Mouse (Mus musculus): ENCODE measurements around the gene Prrc2a. TPM values are rescaled to one million over a fixed set of nuclear protein-coding genes. Genes with fewer than 3 reads are reported as not detected.
A peak's percentile ranks its signal among the peaks of the same experiment; 100 is the strongest.

Prrc2a gene
- polyA plus RNA-seq, 1 experiment from 2014 or later = 238 TPM

DNA sequence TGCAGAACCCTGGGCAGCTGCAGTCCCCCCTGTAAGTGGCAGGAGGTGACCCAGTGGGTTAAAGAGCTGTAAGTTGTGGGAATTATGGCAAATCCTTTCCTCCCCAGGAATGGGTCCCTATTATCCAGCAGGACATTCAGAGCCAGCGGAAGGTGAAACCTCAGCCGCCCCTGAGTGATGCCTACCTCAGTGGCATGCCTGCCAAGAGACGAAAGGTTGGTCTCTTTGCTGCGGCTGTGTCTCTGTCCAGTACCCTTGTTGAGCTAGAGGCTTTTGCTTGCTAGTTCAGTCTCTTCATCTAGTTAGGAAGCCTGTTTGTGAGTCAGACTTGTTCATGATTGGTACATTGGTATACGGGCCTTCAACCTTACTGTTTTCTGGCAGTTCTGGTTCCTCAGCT, 18.6 kb downstream of the Prrc2a start:
- no peak overlapping the region for H3K27ac ChIP-seq (ENCODE audit: low read depth)
- H3K4me3 ChIP-seq (ENCODE audit: low read depth, low read length) = no peak overlapping the region
- peaks cover 100% of the 10 kb centered on the region for H3K36me3 ChIP-seq (ENCODE audit: insufficient read depth)
- TF ChIP-seq CTCF (IDR thresholded peaks at IDR 0.05; ENCODE audit: low read depth) = no peak
- no peaks in the 10 kb centered on the region for H3K9me3 ChIP-seq (ENCODE audit: low read depth, low read length)
- H3K9ac ChIP-seq = no peak overlapping the region
- 85% methylated on average over 5 of the region's 5 CpGs for WGBS
- no peak for DNase-seq
- no peak for ATAC-seq (ENCODE audit: insufficient read depth)
- no peaks in the 10 kb centered on the region for H3K4me1 ChIP-seq (ENCODE audit: insufficient read depth)
- no peak overlapping the region for H3K4me2 ChIP-seq
- no peaks in the 10 kb centered on the region for H3K27me3 ChIP-seq (ENCODE audit: insufficient read depth, low read length)

GRCm38 (mm10) chr17:35141971-35142370, 22.7 kb downstream of the Prrc2a start:
- Histone ChIP-seq H3K4me3 (ENCODE audit: low read depth, low read length) (no peak overlapping the region), H3K9ac (no peak overlapping the region), H3K27me3 (ENCODE audit: insufficient read depth, low read length) (no peaks in the 10 kb centered on the region), H3K4me2 (no peak overlapping the region), H3K27ac (ENCODE audit: low read depth) (no peak overlapping the region), H3K36me3 (ENCODE audit: insufficient read depth) (peaks cover 94% of the 10 kb centered on the region), H3K9me3 (ENCODE audit: low read depth, low read length) (no peaks in the 10 kb centered on the region), H3K4me1 (ENCODE audit: insufficient read depth) (peaks cover 5% of the 10 kb centered on the region; the same call in 1 of the 2 replicates)
- no peak for ATAC-seq (ENCODE audit: insufficient read depth)
- 82% methylated on average over 6 of the region's 6 CpGs for WGBS
- DNase-seq = no peak
- TF ChIP-seq CTCF (IDR thresholded peaks at IDR 0.05; ENCODE audit: low read depth) = no peak

GRCm38 (mm10) chr17:35140490-35140996, 24.2 kb downstream of the Prrc2a start:
- Histone ChIP-seq H3K9ac (no peak overlapping the region), H3K36me3 (ENCODE audit: insufficient read depth) (peaks cover 80% of the 10 kb centered on the region), H3K9me3 (ENCODE audit: low read depth, low read length) (no peaks in the 10 kb centered on the region), H3K4me3 (ENCODE audit: low read depth, low read length) (no peak overlapping the region), H3K27ac (ENCODE audit: low read depth) (no peak overlapping the region), H3K4me2 (no peak overlapping the region), H3K27me3 (ENCODE audit: insufficient read depth, low read length) (no peaks in the 10 kb centered on the region), H3K4me1 (ENCODE audit: insufficient read depth) (peaks cover 8% of the 10 kb centered on the region)
- ATAC-seq (ENCODE audit: insufficient read depth) = no peak
- WGBS = 72% methylated on average over 16 of the region's 16 CpGs
- no peak for TF ChIP-seq CTCF (IDR thresholded peaks at IDR 0.05; ENCODE audit: low read depth)
- no peak for DNase-seq

DNA sequence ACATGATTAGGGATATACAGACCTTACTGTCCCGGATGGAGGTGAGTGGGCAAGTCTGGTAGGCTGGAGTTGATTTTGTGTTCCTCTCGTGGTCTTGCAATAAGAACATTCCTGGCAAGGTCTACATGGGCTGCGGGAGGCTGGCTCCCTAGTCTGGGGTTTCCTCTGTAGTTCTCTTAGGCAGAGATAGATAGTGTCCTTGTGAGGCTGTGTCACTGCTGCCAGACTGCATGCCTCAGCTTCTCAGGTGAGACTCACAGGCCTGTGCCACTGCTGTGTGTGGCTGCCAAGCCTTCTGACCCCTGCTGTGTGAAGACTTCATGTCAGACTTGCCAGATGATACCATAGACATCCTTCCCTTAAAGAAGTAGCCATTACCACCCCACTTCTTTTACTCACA, 25.4 kb downstream of the Prrc2a start:
- TF ChIP-seq CTCF (IDR thresholded peaks at IDR 0.05; ENCODE audit: low read depth) = no peak
- Histone ChIP-seq H3K27me3 (ENCODE audit: insufficient read depth, low read length) (no peaks in the 10 kb centered on the region), H3K4me1 (ENCODE audit: insufficient read depth) (peaks cover 8% of the 10 kb centered on the region), H3K4me2 (no peak overlapping the region), H3K9ac (no peak overlapping the region), H3K9me3 (ENCODE audit: low read depth, low read length) (no peaks in the 10 kb centered on the region), H3K4me3 (ENCODE audit: low read depth, low read length) (no peak overlapping the region), H3K36me3 (ENCODE audit: insufficient read depth) (peaks cover 67% of the 10 kb centered on the region), H3K27ac (ENCODE audit: low read depth) (no peak overlapping the region)
- no peak for ATAC-seq (ENCODE audit: insufficient read depth)
- WGBS = 80% methylated on average over 3 of the region's 3 CpGs
- DNase-seq = no peak

GRCm38 (mm10) chr17:35135591-35136320, 28.9 kb downstream of the Prrc2a start:
- Histone ChIP-seq H3K4me2 (peak overlapping the region; percentile 85), H3K4me1 (ENCODE audit: insufficient read depth) (peaks cover 8% of the 10 kb centered on the region), H3K27ac (ENCODE audit: low read depth) (peak overlapping the region; percentile 95), H3K9ac (peak overlapping the region; percentile 86), H3K36me3 (ENCODE audit: insufficient read depth) (peaks cover 32% of the 10 kb centered on the region), H3K27me3 (ENCODE audit: insufficient read depth, low read length) (no peaks in the 10 kb centered on the region), H3K4me3 (ENCODE audit: low read depth, low read length) (peak overlapping the region; percentile 77), H3K9me3 (ENCODE audit: low read depth, low read length) (no peaks in the 10 kb centered on the region)
- TF ChIP-seq CTCF (IDR thresholded peaks at IDR 0.05; ENCODE audit: low read depth) = no peak
- DNase-seq (peak; percentile 15), ATAC-seq (ENCODE audit: insufficient read depth) (peak; percentile 62)
- WGBS = under 1% methylated on average over 39 of the region's 43 CpGs

DNA sequence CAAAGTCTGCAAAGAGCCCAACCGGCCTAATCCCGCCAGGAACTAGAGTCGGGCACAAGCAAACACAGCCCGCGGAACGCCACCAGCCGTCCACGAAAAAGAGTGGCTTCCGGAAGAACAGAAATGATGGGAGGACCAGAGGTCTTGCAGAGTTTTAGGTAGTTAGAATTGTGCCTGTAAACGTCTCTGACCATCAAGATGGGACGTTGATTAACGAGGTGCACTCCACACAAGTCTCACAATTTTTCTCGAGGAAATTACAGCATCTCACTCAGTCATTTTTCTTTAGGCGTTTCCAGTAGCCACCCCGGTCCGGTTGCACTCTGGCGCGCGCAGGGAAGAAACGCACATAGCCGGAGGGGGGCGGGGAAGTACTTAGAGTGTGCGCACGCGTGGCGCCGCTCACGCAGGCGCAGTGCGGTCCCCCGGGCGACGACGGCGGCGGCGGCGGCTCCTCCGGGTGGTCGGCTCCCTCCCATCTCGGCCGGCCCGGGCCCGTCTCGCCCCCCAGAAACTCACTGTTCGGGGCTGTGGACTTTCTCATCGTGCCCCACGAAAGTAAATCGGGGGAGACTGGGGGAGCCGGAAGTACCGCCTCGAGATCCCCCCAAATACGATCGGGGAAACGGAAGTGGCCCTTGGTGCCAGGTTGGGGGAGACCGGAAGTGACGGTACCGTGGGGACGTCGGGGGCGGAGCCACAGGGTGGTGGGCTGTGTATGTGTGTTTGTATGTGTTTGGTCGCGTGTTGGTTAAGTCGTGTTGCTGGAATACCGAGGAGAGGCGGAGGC, 29.7 kb downstream of the Prrc2a start, which contains the start of gene Bag6:
TSS of gene Bag6 (plus strand) at position 378 of the 790 bp plus-strand sequence.
- peaks cover 8% of the 10 kb centered on the region for H3K4me1 ChIP-seq (ENCODE audit: insufficient read depth)
- peak within 1 kb of the TSS; percentile 95 for H3K27ac ChIP-seq (ENCODE audit: low read depth)
- peak within 1 kb of the TSS; percentile 77 for H3K4me3 ChIP-seq (ENCODE audit: low read depth, low read length)
- under 1% methylated on average over 66 of the region's 66 CpGs for WGBS
- H3K36me3 ChIP-seq (ENCODE audit: insufficient read depth) = peaks cover 27% of the 10 kb centered on the region
- H3K9ac ChIP-seq = peak within 1 kb of the TSS; percentile 86
- 0 out of 2 replicates have a peak, but pooled peaks have one; percentile 18 for TF ChIP-seq CTCF (IDR thresholded peaks at IDR 0.05; ENCODE audit: low read depth)
- DNase-seq = peak; percentile 97
- no peaks in the 10 kb centered on the region for H3K9me3 ChIP-seq (ENCODE audit: low read depth, low read length)
- H3K4me2 ChIP-seq = peak within 1 kb of the TSS; percentile 85
- peak; percentile 94 for ATAC-seq (ENCODE audit: insufficient read depth)
- no peaks in the 10 kb centered on the region for H3K27me3 ChIP-seq (ENCODE audit: insufficient read depth, low read length)

DNA sequence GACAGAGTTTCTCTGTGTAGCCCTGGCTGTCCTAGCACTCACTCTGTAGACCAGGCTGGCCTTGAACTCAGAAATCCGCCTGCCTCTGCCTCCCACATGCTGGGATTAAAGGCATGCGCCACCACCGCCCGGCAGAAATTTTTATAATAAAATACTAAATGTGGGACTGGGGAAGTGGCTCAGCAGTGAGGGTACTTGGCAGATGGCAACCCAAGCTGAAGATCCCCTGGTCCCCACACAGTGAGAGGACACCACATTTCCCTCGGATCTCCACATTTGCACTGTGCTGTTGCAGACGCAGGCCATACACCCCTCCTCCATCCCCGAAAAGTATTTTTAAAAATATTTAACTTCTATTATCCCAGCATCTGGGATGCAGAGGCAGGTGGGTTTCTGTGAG, 31.2 kb downstream of the Prrc2a start:
- H3K9me3 ChIP-seq (ENCODE audit: low read depth, low read length) = no peaks in the 10 kb centered on the region
- DNase-seq = no peak
- TF ChIP-seq CTCF (IDR thresholded peaks at IDR 0.05; ENCODE audit: low read depth) = no peak
- peaks cover 8% of the 10 kb centered on the region for H3K4me1 ChIP-seq (ENCODE audit: insufficient read depth)
- H3K36me3 ChIP-seq (ENCODE audit: insufficient read depth) = peaks cover 22% of the 10 kb centered on the region
- H3K4me3 ChIP-seq (ENCODE audit: low read depth, low read length) = no peak overlapping the region
- H3K27me3 ChIP-seq (ENCODE audit: insufficient read depth, low read length) = no peaks in the 10 kb centered on the region
- H3K27ac ChIP-seq (ENCODE audit: low read depth) = no peak overlapping the region
- WGBS = 91% methylated on average over 7 of the region's 7 CpGs
- H3K4me2 ChIP-seq = no peak overlapping the region
- no peak overlapping the region for H3K9ac ChIP-seq
- ATAC-seq (ENCODE audit: insufficient read depth) = no peak
